Mouse (Mus musculus): ENCODE measurements around the gene Ndufa10. TPM values are rescaled to one million over a fixed set of nuclear protein-coding genes. Genes with fewer than 3 reads are reported as not detected.
"Not testable (repeated sequence)": the region's sequence is repeated elsewhere in the genome, so short reads cannot be mapped to it uniquely, and the experiment has no call there.

Ndufa10 gene
- 211 and 248 TPM in 2 replicates for polyA plus RNA-seq (2016; fragmentation: Nextera tagmentation; extraction: Ambion mirVana)

DNA sequence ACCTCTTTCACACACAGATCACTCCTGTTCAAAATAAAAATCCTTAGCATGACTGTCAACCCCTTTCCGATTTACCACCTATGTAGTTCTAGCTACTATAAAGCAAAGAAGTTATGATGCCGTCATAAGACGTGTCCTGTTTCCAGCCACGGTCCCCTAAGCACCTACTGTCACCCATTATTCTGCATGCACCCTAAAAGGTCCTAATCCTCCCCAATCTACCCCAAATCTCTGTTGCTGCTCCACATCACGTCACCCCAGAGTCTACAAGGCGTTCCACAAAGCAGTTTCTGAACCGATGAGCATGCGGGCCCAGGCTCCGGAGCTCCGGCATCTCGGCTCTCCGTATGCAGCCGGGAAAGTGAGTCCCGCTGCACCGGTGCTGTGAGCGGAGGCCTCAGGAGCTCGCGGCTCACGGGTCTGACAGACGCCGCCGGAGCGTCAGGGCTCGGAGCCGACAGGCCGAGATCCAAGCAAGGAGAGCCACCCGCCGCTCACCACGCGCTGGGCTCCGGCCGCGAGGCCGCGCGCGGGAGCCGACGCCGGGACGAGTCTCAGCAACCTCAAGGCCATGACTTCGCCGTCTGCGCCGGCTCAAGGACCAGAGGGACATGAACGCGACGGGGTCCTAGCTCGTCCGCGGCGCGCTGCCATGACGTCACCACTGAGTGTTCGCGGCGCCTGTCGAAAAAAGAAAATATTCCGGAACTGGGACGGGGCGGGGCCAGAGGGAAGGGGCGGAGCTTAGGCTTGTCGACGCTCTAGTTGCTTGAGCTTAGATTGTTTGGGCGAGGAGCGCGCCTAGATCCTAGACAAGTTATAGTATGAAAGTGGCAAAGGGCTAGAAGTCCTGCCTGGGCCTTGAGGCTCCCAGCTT is at the start of gene Ndufa10:
TSS of gene Ndufa10 (minus strand) at position 696 of the 877 bp plus-strand sequence.
- ATAC-seq (ENCODE audit: low FRiP score): peak; percentile 94
- Histone ChIP-seq H3K9me3 (replicated peaks) (no peaks in the 10 kb centered on the region), H3K4me1 (peaks cover 9% of the 10 kb centered on the region), H3K4me3 (peak within 1 kb of the TSS; percentile 97), H3K36me3 (peaks cover 25% of the 10 kb centered on the region), H3K27ac (peak within 1 kb of the TSS; percentile 74), H3K4me2 (replicated peaks) (peak within 1 kb of the TSS; percentile 76), H3K27me3 (peaks cover 3% of the 10 kb centered on the region), H3K9ac (peak within 1 kb of the TSS; percentile 97)
- 1% methylated on average over 67 of the region's 67 CpGs for WGBS

DNA sequence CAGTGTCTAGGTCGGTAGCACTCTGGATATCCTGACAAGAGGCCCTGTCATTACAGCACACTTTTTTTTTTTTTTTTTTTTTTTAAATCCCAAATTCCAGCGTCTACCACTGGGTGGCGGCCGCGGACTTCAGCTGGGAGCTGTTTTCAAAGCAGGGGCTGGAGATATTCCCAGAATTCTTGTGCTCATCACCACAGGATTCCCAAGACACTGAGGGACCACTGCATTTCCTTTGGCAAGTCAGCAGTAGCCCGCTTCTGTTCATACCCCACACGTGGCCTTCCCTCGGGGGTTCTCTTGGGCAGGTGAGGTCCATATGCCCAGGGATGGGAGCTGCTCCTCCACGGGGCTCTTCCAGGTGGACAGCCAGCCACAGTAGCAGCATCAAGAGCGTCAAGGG is 47.7 kb upstream of the Ndufa10 start:
- Histone ChIP-seq H3K9ac (no peak overlapping the region), H3K4me2 (replicated peaks) (no peak overlapping the region), H3K4me1 (no peaks in the 10 kb centered on the region), H3K9me3 (replicated peaks) (no peaks in the 10 kb centered on the region), H3K4me3 (no peak overlapping the region), H3K27ac (no peak overlapping the region), H3K27me3 (no peaks in the 10 kb centered on the region), H3K36me3 (no peaks in the 10 kb centered on the region)
- 22% methylated on average over 10 of the region's 10 CpGs for WGBS
- peak; percentile 35; the same call in 1 of the 2 replicates for ATAC-seq (ENCODE audit: low FRiP score)

DNA sequence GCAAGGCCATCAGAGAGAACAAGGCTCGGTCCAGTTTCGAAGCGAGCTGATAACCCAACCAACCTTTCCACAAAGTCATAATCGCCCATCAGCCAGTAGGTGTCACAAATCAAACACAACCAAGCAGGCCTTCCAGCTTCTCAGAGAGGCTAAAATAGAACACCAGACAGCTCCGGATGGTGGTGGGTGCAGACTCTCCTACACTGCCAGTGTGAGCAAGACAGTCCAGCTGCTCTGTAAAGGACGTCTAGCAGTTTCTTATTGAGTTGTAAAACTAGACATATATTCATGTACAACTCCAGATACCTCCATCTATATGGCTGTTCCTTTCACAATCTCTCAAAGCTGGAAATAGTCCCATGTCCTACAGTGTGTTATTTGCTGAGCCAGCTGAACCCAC is 45.4 kb upstream of the Ndufa10 start:
- Histone ChIP-seq H3K27ac (no peak overlapping the region), H3K27me3 (no peaks in the 10 kb centered on the region), H3K9me3 (replicated peaks) (no peaks in the 10 kb centered on the region), H3K36me3 (no peaks in the 10 kb centered on the region), H3K4me1 (no peaks in the 10 kb centered on the region), H3K4me2 (replicated peaks) (no peak overlapping the region), H3K9ac (no peak overlapping the region), H3K4me3 (no peak overlapping the region)
- WGBS: 92% methylated on average over 6 of the region's 6 CpGs
- ATAC-seq (ENCODE audit: low FRiP score): no peak

DNA sequence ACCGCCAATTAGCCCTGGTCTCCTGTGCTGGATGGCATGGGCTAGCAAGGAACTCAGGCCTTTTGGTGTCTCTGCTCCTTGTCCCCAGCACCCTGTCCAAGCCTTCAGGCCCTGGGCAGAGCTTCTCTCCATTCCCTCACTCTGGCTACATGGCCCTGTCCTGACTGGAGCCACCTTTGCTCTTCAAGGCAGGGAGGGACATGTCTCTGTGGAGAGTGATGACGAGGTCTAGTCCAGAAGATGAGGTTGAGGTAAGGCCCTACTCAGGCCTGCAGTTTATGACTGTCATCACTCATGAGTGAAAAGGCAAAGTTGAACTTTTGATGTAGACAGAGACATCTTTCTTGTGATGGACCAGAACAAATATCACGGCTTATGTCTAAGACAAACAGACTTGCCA is 44.9 kb upstream of the Ndufa10 start, which contains the start of gene Olfr1414:
TSS of gene Olfr1414 (minus strand) at position 101 of the 400 bp plus-strand sequence.
- ATAC-seq (ENCODE audit: low FRiP score): no peak
- H3K4me3 ChIP-seq: no peak within 1 kb of the TSS
- no peak within 1 kb of the TSS for H3K4me2 ChIP-seq (replicated peaks)
- no peak within 1 kb of the TSS for H3K27ac ChIP-seq
- H3K4me1 ChIP-seq: no peaks in the 10 kb centered on the region
- 85% methylated on average over 3 of the region's 3 CpGs for WGBS
- no peaks in the 10 kb centered on the region for H3K9me3 ChIP-seq (replicated peaks)
- H3K27me3 ChIP-seq: no peaks in the 10 kb centered on the region
- no peaks in the 10 kb centered on the region for H3K36me3 ChIP-seq
- H3K9ac ChIP-seq: no peak within 1 kb of the TSS

DNA sequence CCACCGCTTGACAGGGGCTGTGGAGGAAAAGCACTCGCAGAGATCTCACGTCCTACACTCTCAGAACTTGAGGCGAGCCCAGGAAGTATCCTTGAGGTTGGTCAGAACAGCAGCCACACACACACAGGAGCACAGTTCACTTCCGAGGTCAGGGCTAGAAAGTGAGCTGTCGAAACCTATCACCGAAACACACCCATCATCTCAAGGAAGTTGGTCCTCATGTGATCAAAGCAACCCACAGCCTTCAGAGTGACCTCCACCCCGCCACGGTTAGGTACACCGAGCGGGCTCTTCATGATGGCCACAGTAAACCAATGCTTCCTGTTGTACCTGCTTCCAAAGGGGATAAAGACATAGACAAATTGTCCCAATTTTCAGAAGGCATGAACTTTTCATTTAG is 41.7 kb upstream of the Ndufa10 start:
- Histone ChIP-seq H3K27ac (no peak overlapping the region), H3K4me3 (no peak overlapping the region), H3K27me3 (no peaks in the 10 kb centered on the region), H3K4me2 (replicated peaks) (no peak overlapping the region), H3K9me3 (replicated peaks) (no peaks in the 10 kb centered on the region), H3K9ac (no peak overlapping the region), H3K36me3 (no peaks in the 10 kb centered on the region), H3K4me1 (no peaks in the 10 kb centered on the region)
- WGBS: 85% methylated on average over 11 of the region's 11 CpGs
- ATAC-seq (ENCODE audit: low FRiP score): no peak

DNA sequence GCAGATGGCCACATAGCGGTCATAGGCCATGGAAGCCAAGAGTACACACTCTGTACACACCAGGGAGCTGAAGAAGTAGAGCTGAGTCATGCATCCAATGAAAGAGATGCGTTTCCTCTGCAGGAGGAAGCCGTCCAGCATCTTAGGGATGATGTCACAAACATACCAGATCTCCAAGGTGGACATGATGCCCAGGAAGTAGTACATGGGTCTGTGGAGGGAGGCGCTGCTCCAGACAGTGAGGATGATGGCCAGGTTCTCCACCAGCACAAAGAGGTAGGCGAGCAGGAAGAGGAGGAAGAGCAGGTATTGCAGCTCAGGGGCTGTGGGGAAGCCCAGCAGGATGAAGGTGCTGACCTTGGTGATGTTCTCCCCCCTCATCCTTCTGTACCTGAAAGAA is 38.0 kb upstream of the Ndufa10 start:
- not testable (repeated sequence) for ATAC-seq (ENCODE audit: low FRiP score); H3K4me3 ChIP-seq; H3K27ac ChIP-seq; H3K9ac ChIP-seq; H3K4me1 ChIP-seq; H3K27me3 ChIP-seq; H3K4me2 ChIP-seq (replicated peaks); H3K36me3 ChIP-seq; H3K9me3 ChIP-seq (replicated peaks)
- WGBS: 81% methylated on average over 5 of the region's 5 CpGs

DNA sequence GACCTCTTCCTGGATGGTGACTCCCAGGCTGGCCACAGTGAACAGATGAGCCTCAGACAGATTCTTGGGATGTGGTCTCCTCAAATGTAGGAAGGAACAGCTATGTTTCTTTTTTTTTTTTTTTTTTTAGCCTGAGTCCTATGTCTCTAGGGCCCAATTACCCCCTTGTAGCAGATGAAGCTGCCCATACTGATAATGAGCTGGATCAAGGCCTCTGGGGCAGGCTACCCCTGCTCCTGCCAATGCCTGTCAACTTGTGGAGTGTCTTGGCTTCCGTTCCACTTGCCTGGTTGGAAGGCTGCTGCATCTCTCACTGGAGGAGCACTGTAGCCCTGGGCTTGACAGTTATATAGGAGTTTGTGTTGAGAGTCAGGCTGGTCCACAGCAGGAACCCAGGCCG is 22.3 kb upstream of the Ndufa10 start, which contains the start of gene Olfr1415:
TSS of gene Olfr1415 (minus strand) at position 101 of the 400 bp plus-strand sequence.
- Histone ChIP-seq H3K9ac (no peak within 1 kb of the TSS), H3K4me1 (no peaks in the 10 kb centered on the region), H3K27ac (no peak within 1 kb of the TSS), H3K27me3 (no peaks in the 10 kb centered on the region), H3K9me3 (replicated peaks) (0 out of 2 replicates have a peak, but pooled peaks cover 4% of the 10 kb centered on the region), H3K4me2 (replicated peaks) (no peak within 1 kb of the TSS), H3K4me3 (no peak within 1 kb of the TSS), H3K36me3 (no peaks in the 10 kb centered on the region)
- no peak for ATAC-seq (ENCODE audit: low FRiP score)
- 85% methylated on average over 2 of the region's 2 CpGs for WGBS

DNA sequence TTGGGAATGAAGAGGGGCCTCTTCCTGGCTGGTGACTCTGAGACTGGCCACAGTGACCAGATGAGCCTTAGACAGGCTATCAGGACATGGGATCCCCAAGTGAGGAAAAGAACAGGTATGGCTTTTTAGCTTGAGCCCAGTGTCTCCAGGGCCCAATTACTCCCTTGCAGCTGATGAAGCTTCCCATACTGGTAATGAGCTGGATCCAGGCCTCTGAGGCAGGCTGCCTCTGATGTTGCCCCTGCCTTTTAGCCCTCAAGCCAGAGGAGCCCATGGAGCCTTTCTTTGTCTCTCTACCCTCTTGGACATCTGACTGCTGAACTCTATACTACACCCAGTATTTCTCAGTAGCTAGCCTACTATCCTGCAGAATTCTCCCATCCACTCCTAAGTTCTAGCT is 11.4 kb upstream of the Ndufa10 start, which contains the start of gene Olfr1416:
TSS of gene Olfr1416 (minus strand) at position 101 of the 400 bp plus-strand sequence.
- no peak within 1 kb of the TSS for H3K27ac ChIP-seq
- H3K36me3 ChIP-seq: no peaks in the 10 kb centered on the region
- H3K9ac ChIP-seq: no peak within 1 kb of the TSS
- H3K4me1 ChIP-seq: no peaks in the 10 kb centered on the region
- peaks cover 8% of the 10 kb centered on the region for H3K9me3 ChIP-seq (replicated peaks)
- H3K4me3 ChIP-seq: no peak within 1 kb of the TSS
- 0 out of 2 replicates have a peak, but pooled peaks cover 2% of the 10 kb centered on the region for H3K27me3 ChIP-seq
- H3K4me2 ChIP-seq (replicated peaks): no peak within 1 kb of the TSS
- no peak for ATAC-seq (ENCODE audit: low FRiP score)

DNA sequence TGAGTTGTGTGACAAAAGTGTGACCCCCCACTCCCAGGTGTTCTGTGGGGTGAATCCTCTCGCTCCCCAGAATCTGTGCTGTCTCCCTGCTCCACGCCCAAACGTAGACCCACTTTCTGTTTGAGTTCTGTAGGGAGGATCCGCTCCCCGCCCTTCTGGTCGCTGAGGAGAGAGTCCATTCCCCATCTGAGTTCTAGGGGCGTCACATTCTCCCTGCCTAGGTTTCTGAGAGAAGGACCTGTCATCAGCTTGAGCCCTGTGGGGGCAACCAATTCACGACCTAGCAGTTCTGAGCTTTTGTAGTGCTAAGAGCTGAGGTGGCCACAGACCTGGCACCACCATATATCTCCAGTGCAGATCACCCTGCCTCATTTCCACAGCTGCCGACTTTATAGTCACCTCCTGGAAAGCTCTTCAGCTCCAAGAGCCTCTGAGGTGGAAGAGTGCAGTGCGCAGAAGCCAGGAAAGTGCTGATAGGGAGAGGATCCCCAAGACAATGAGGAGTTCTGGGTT is 462 bp upstream of the Ndufa10 start:
- Histone ChIP-seq H3K4me1 (peaks cover 9% of the 10 kb centered on the region), H3K9ac (peak overlapping the region; percentile 51), H3K27ac (no peak overlapping the region), H3K4me2 (replicated peaks) (peak overlapping the region; percentile 76), H3K36me3 (peaks cover 18% of the 10 kb centered on the region), H3K27me3 (peaks cover 3% of the 10 kb centered on the region), H3K4me3 (peak overlapping the region; percentile 97), H3K9me3 (replicated peaks) (no peaks in the 10 kb centered on the region)
- 6% methylated on average over 10 of the region's 10 CpGs for WGBS
- no peak; the same call in 1 of the 2 replicates for ATAC-seq (ENCODE audit: low FRiP score)

DNA sequence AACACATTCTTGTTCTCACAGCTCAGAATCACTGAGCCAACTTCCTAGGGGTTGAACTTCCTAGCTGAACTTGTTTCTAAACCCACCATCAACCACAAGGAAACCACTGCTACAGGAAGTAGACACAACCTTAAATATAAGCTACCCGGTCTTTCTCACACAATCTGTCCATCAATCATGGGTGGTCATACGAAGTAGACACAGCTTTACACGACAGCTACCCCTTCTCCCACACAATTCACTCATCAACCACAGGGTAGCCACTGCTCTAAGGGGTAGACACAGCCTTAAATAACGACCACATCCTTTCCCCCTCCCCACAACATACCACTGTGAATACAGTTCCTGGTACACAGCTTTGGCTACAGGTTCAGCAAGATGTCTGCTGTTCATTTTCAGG is 4.8 kb downstream of the Ndufa10 start:
- peaks cover 68% of the 10 kb centered on the region for H3K36me3 ChIP-seq
- no peak overlapping the region for H3K9ac ChIP-seq

DNA sequence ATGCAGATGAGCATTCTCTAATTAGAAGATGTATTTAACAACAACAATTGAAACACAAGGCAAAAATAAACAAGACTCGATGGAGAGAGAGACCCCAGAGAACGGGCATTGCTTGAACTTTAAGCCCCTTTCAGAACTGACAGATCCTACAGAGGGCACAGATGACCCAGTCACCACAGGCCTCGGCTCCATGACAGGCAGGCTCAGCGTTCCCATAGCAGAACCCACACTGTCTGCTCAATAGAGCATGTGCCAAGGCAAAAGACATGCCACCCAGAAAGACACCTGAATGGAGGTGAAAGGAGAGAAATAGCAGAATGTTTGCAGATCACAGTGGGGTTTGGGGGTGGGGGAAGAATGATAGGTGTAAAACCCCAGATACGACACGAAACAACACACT is 15.2 kb downstream of the Ndufa10 start:
- no peak for ATAC-seq (ENCODE audit: low FRiP score)
- Histone ChIP-seq H3K4me1 (no peaks in the 10 kb centered on the region), H3K9me3 (replicated peaks) (no peaks in the 10 kb centered on the region), H3K4me2 (replicated peaks) (no peak overlapping the region), H3K27me3 (no peaks in the 10 kb centered on the region), H3K27ac (no peak overlapping the region), H3K9ac (no peak overlapping the region), H3K4me3 (no peak overlapping the region), H3K36me3 (peaks cover 89% of the 10 kb centered on the region)
- 91% methylated on average over 6 of the region's 6 CpGs for WGBS

More for the DNA sequence above, 4.8 kb downstream of the Ndufa10 start:
- WGBS: 89% methylated on average over 4 of the region's 4 CpGs
- H3K4me1 ChIP-seq: peaks cover 5% of the 10 kb centered on the region
- no peak overlapping the region for H3K27ac ChIP-seq
- H3K9me3 ChIP-seq (replicated peaks): no peaks in the 10 kb centered on the region
- H3K4me3 ChIP-seq: no peak overlapping the region
- no peak for ATAC-seq (ENCODE audit: low FRiP score)
- H3K27me3 ChIP-seq: no peaks in the 10 kb centered on the region
- H3K4me2 ChIP-seq (replicated peaks): no peak overlapping the region

DNA sequence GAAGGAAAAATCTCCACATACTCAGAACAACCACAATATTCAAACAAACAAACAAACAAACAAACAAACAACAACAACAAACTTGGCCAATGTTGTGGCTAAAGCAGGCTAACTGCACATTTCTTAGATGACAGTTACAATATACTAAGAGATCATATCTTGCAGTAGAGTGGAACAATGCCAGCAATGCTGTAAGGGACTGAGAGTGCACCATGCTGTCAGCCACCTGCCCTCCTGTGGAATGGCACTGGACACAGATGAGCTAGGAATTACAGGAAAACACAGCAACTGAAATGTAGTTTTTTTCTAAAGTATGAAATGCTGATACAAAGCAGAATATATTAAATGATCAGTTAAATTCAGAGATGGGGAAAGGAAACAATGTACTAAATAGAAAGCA is 15.9 kb downstream of the Ndufa10 start:
- H3K9ac ChIP-seq: no peak overlapping the region

More for the DNA sequence above, 15.9 kb downstream of the Ndufa10 start:
- Histone ChIP-seq H3K4me3 (no peak overlapping the region), H3K27me3 (no peaks in the 10 kb centered on the region), H3K9me3 (replicated peaks) (no peaks in the 10 kb centered on the region), H3K4me2 (replicated peaks) (no peak overlapping the region), H3K27ac (no peak overlapping the region), H3K36me3 (peaks cover 90% of the 10 kb centered on the region), H3K4me1 (no peaks in the 10 kb centered on the region)
- ATAC-seq (ENCODE audit: low FRiP score): no peak

Data from hindbrain, embryonic 12.5 days (tissue).